Mouse (Mus musculus) right cerebral cortex, postnatal 14 days (tissue): Measurements from ENCODE around the gene Gm49405.

Experiments
- DNase-seq: peaks from one replicate; pipeline ENCODE4 v3.0.0; 2022

The Gm49405 gene

GRCm38 (mm10) chr19:4054613-4055012, 54.2 kb downstream of the Gm49405 start:
- DNase-seq = no peak
